Mouse (Mus musculus): ENCODE results near the gene Reg4.

Gene Reg4

GRCm38 (mm10) chr3:98221856-98222255 is at the start of gene Reg4:
TSS of gene Reg4 (plus strand) at chr3:98222156.
- no peak for DNase-seq

GRCm38 (mm10) chr3:98178340-98178739 is 43.6 kb upstream of the Reg4 start:
- no peak for DNase-seq

GRCm38 (mm10) chr3:98180805-98181204 is 41.2 kb upstream of the Reg4 start:
- DNase-seq = peak; percentile 33

- no peak for DNase-seq
Observed at GRCm38 (mm10) chr3:98185163-98185714, 36.7 kb upstream of the Reg4 start.

- no peak for DNase-seq
Observed at GRCm38 (mm10) chr3:98187777-98188176, 34.2 kb upstream of the Reg4 start.

GRCm38 (mm10) chr3:98197711-98198532 is 24.0 kb upstream of the Reg4 start:
- no peak for DNase-seq

- DNase-seq = no peak
Observed at GRCm38 (mm10) chr3:98199747-98200146, 22.2 kb upstream of the Reg4 start.

- no peak for DNase-seq
Observed at GRCm38 (mm10) chr3:98203282-98203681, 18.7 kb upstream of the Reg4 start.

- no peak for DNase-seq
Observed at GRCm38 (mm10) chr3:98206977-98207376, 15.0 kb upstream of the Reg4 start.

- no peak for DNase-seq
Observed at GRCm38 (mm10) chr3:98209161-98209560, 12.8 kb upstream of the Reg4 start.

GRCm38 (mm10) chr3:98210860-98211259 is 11.1 kb upstream of the Reg4 start:
- DNase-seq = no peak

- DNase-seq = no peak
Observed at GRCm38 (mm10) chr3:98211301-98212081, 10.5 kb upstream of the Reg4 start.

GRCm38 (mm10) chr3:98216296-98216695 is 5.7 kb upstream of the Reg4 start:
- no peak for DNase-seq

GRCm38 (mm10) chr3:98223263-98223662 is 1.3 kb downstream of the Reg4 start:
- DNase-seq = no peak

GRCm38 (mm10) chr3:98223783-98224580 is 2.0 kb downstream of the Reg4 start:
- peak; percentile 43 for DNase-seq

- DNase-seq = no peak
Observed at GRCm38 (mm10) chr3:98224975-98225374, 3.0 kb downstream of the Reg4 start.

- DNase-seq = no peak
Observed at GRCm38 (mm10) chr3:98225746-98226145, 3.8 kb downstream of the Reg4 start.

- peak; percentile 82 for DNase-seq
Observed at GRCm38 (mm10) chr3:98226988-98227610, 5.1 kb downstream of the Reg4 start.

GRCm38 (mm10) chr3:98227763-98228162 is 5.8 kb downstream of the Reg4 start:
- no peak for DNase-seq

GRCm38 (mm10) chr3:98229943-98230342 is 8.0 kb downstream of the Reg4 start:
- DNase-seq = no peak

GRCm38 (mm10) chr3:98233504-98233903 is 11.5 kb downstream of the Reg4 start:
- no peak for DNase-seq

- DNase-seq = no peak
Observed at GRCm38 (mm10) chr3:98236266-98236665, 14.3 kb downstream of the Reg4 start.
